Mouse (Mus musculus) gastrocnemius, adult 18-20 months (tissue): ENCODE data around the gene Sat1. TPM values are rescaled to one million over a fixed set of nuclear protein-coding genes. Genes with fewer than 3 reads are reported as not detected.
"Not testable (repeated sequence)": the region's sequence is repeated elsewhere in the genome, so short reads cannot be mapped to it uniquely, and the experiment has no call there.

Source experiments
- DNase-seq: peaks from one replicate; pipeline ENCODE4 v3.0.0; 2021; ENCODE audit warnings: low spot score
- long read RNA-seq, 2 experiments: library from polyadenylated mRNA; stranded (forward); transcript quantifications; one replicate each; pipeline ENCODE4 v2.0.0; 2021
- total RNA-seq, 2 experiments: library from RNA; stranded (reverse); gene quantifications; 2 replicates each; pipeline ENCODE4 v1.2.3; 2021

Sat1 gene
- 10 to 100 TPM; 17.1 to 25.8 TPM for total RNA-seq
- long read RNA-seq, experiment 1, transcript Sat1-201 (6 exons, 1,162 nt) = major isoform, 12 of 14 reads
- long read RNA-seq, experiment 1, partial matches to known transcripts = 0 of 14 reads
- long read RNA-seq, experiment 1, other reads (novel, unspliced or antisense) = 0 of 14 reads
- long read RNA-seq, experiment 2, transcript Sat1-201 (6 exons, 1,162 nt) = major isoform, 7 of 8 reads
- long read RNA-seq, experiment 2, partial matches to known transcripts = 1 of 8 reads
- long read RNA-seq, experiment 2, other reads (novel, unspliced or antisense) = 0 of 8 reads

- DNase-seq = peak; percentile 94
Observed at GRCm38 (mm10) chrX:155216271-155216670, at the start of gene Sat1. TSS of gene Sat1 (minus strand) at chrX:155216449.

DNA sequence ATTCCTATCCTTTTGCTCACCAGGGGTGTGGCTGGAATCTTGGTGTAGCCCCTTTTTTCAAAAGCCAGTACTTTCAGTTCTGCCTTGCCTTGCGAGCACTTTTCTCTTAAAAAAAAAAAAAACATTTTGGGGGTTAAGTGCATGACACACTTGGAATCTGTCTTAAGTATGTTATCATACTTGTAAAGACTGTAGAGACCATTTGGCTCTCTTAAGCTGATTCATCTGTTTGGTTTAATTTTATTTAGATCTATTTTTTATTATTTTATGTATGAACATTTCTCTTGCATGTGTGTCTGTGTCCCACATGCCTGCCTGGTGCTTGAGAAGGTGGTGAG lies 46.6 kb upstream of the Sat1 start:
- DNase-seq = no peak

DNA sequence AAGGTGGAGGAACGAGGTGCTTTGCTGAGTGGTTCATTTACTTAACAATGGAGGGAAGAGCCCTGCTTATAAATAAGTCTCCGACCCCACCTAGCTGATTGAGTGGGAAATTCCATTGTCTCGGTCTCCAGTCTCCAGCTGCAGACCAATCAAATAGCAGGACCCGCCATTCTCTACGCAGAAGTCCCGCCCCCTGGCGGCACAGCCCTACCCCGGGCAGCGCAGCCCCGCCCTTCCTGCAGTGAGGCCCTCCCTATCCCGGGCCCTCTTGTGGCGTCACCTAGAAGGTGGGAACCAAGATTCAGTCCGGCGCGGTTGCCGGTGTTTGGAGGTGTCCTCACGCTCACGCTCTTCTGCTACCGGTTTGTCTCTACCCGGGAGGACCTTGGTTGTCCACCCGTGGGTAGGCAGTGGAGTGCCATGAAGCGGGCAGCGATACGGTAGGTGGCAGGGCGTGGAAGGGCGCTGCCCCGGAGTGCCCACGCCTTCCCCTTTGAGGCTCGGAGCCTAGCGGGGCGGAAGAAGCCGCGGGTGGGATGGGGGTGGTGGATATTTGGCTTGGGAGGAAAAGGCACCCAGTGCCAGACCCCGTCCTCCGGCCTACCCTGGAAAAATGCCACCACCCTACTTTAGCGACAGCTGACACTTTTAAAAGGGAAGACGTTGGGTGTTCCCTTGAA lies 46.1 kb upstream of the Sat1 start, which contains the start of gene Acot9:
Gene Acot9 (plus strand): TSS at position 209 of the 680 bp plus-strand sequence.
- DNase-seq = peak; percentile 89

GRCm38 (mm10) chrX:155256856-155257255 lies 40.6 kb upstream of the Sat1 start:
- no peak for DNase-seq

DNA sequence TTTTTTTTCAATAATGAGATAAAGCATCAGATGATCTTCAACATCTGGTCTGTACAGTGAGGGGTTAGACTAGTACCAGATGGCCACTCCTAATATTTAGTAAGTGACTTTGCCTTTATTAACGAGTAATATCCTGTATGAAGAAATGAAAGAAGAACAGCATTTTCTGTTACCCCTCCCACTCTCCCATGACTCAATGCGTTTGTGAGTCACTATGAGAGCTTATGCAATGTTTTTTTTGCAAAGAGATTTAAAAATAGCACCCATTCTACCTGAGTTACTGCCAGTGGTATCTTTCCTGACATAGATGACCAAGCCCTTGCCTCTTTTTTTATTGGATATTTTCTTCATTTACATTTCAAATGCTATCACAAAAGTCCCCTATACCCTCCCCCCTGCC lies 2.0 kb upstream of the Sat1 start:
- no peak for DNase-seq

DNA sequence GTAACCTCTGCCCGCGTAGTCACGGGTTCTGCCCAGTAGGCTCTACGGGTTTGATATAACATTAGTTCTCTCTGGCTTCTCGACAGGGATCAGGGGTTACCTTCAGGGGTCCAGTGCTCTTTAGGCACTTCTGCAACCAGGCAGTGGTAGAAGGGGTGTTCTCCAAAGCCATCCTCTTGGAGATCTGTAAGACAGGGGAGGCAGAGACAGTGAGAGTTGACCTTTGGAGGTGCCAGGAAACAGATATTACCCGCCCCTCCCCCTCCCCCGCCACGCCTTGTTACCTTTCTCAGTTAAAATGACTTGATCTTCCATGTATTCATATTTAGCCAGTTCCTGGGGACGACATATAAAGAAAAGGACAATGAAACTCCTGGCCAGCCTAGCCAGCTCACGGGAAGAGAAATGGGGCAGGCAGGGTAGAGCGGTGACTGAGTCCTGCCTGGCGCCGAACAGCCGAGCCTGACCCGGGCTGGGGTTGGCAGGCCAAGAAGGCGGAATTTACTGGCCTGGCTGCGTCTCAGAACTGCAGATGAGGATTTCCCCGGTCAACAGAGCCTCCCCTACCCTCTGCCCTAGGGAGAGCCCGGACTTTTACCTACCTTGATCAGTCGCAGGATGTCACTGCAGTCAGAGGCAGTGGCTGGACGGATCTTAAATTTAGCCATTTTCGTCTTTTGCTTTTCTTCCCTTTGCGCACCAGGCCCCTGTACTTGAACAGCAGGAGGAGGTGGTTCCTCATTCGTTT lies 574 bp downstream of the Sat1 start:
- DNase-seq = peak; percentile 32

DNA sequence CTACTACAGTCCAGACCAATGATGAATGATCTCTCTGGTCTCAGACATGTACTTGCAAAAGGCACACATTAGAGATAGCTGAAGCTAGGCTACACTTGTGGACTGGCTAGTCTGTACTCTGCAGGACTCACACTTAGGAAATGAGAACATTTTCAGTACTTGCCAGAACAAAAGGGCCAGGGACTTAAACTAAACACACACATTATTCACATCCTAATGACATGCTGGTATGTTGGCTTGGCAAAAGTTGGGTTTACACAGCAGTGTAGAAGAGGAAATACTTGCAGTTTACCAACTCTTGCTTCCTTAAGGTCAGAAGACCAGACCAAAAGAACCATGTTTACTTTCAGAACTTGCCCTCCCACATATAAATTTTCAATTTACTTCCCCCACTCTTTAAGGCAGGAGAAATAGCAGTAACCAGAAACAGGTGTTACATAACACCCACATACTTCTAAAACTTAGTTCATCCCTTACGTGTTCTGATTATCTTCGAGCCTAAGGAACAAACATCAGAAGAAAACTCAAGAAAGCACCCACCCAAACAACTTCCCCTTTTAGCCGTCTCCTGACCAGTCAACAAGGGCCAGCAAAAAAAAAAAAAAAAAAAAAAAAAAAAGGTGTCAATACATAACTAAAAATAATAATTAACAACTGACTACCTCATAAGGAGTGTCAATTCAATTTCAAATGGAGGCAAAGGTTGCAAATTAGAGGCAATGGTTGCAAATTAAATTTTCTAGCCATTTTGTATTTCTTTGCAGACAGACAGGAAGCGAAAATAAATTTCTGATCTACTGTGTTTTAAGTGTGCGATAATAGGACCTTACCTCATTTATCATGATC lies 1.7 kb downstream of the Sat1 start:
- DNase-seq = no peak

DNA sequence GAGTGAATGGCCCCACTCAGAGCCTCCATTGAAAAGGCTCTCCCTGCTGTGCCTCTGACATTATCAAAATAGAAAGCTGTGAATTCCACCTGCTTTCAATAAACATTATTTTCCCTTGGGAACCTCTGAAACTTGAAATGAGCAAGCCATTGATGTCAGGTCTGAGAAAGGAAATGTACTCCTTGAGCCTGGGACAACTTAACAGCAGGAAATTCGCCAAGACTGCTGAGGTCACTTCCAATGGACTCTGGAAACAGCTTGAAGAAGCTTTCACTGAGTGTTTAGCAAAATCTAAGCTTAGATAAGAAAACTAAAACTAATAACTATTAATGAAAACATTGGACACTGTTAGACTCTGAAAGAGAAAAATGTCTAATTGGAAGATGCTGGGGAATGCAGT lies 7.6 kb downstream of the Sat1 start:
- DNase-seq = peak; percentile 33

GRCm38 (mm10) chrX:155205436-155205835 lies 10.8 kb downstream of the Sat1 start:
- not testable (repeated sequence) for DNase-seq

GRCm38 (mm10) chrX:155202406-155203305 lies 13.6 kb downstream of the Sat1 start:
- DNase-seq = no peak

GRCm38 (mm10) chrX:155201799-155202198 lies 14.4 kb downstream of the Sat1 start:
- no peak for DNase-seq

- DNase-seq = no peak
Observed at GRCm38 (mm10) chrX:155194979-155195378, 21.3 kb downstream of the Sat1 start.

- DNase-seq = no peak
Observed at GRCm38 (mm10) chrX:155193732-155194443, 22.4 kb downstream of the Sat1 start.

DNA sequence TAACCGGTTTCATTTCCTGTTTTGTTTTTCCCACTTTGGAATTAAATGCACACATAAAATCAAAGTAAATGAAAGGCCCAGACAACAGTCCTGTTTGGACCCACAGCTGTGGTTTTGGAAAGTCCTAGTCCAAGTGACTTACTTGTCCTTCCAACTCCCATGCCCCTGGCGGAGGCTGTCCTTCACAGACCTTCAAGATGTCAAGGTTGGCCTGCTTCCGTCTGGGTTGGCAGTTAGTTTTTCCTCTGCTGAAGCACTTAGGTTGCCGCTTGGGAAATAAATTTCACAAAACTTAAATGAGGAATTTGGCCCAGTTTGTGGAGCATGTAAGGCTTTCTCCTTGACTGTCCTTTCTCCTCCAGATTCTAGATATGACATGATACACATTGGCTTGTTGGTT lies 24.3 kb downstream of the Sat1 start:
- peak; percentile 18 for DNase-seq

GRCm38 (mm10) chrX:155177640-155178039 lies 38.6 kb downstream of the Sat1 start:
- DNase-seq = no peak

GRCm38 (mm10) chrX:155177230-155177629 lies 39.0 kb downstream of the Sat1 start:
- DNase-seq = no peak

DNA sequence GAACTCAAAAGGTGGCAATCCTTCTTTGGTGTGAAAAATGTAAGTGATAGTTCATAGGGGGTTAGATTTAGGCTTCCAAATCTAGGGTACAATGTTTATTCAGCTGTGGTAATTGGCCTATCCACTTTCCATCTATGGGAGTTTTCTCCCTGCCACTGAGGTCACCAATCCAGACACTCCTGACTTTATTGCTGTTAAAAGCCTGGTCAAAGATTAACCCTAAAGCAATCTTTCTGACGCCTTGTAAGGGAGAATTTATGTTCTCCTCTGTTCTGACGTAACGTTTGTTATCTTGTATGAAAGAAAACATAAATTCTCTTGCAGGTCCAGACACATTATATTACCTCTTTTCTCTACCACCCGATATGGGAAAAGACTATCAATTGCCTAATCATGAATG lies 40.7 kb downstream of the Sat1 start:
- no peak for DNase-seq

DNA sequence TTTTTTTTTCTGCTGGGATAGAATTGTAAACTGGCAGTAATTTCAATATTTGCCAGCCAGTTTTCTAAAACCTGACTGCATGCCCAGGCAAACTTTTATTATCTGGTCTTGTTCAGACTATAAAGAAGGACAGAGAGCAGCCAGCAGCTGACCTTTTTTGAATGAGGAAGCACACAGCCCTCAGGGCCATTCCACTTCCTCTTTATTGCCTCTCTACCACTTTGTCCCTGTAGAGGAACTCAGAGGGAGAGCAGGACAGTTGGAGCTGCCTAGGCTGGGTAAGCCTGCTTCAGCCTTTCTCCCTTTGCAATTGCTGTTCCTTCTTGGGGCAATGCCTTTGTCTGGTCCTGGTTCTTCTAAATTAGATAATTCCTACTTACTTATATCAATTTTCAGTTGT lies 43.9 kb downstream of the Sat1 start:
- no peak for DNase-seq

GRCm38 (mm10) chrX:155171754-155172153 lies 44.5 kb downstream of the Sat1 start:
- no peak for DNase-seq

- no peak for DNase-seq
Observed at GRCm38 (mm10) chrX:155169886-155170285, 46.4 kb downstream of the Sat1 start.
